Mouse (Mus musculus): ENCODE measurements around the gene Gabra5. TPM values are rescaled to one million over a fixed set of nuclear protein-coding genes. Genes with fewer than 3 reads are reported as not detected.

Gene Gabra5
- polyA plus RNA-seq (2012; rRNA removed; ENCODE audit: low replicate concordance): not detected in 2 replicates

DNA sequence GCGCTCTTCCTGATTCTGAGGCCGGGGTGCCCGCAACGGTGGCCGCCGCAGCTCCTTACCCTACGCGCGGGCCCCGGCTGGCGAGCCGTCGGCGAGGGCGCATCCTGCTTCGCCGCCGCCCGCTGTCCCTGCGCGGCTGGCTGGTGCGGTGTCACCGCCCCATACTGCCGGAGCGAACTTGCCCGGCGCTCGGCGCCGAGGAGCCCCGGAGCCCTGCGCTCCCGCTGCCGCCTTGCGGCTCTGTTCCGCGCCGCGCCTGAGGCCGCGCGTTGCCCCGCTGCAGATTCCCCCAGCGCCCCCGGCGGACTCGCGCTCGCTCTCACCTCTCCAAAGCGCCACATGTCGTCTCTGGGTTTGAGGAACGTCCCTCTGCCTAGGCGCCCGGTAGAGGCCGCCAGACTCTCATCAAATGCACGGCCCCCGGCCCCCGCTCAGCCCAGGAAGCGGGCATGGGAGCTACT is at the start of gene Gabra5:
Gabra5 (minus strand) TSS at position 379 of the 461 bp plus-strand sequence.

DNA sequence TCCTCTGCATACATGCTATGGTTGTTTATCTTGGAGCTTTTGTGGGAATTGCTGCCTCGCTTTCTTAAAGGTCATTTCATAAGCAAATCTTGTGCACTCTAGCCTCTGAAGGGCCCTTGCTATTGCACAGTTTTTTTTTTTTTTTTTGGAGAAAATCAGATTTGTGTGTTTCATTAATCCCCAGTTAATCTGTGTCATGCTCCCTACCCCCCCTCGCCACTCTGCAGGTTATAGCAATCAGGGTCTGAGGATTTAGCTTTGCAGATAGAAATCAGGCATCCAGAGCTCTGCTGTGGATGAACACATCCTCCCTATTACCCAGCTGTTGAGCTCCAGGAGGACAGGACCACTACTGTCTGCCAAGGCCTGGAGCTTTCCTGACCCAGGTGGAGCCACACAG is 90.5 kb downstream of the Gabra5 start, which contains the start of gene Gabrb3:
Gabrb3 (plus strand) TSS at position 301 of the 400 bp plus-strand sequence.

DNA sequence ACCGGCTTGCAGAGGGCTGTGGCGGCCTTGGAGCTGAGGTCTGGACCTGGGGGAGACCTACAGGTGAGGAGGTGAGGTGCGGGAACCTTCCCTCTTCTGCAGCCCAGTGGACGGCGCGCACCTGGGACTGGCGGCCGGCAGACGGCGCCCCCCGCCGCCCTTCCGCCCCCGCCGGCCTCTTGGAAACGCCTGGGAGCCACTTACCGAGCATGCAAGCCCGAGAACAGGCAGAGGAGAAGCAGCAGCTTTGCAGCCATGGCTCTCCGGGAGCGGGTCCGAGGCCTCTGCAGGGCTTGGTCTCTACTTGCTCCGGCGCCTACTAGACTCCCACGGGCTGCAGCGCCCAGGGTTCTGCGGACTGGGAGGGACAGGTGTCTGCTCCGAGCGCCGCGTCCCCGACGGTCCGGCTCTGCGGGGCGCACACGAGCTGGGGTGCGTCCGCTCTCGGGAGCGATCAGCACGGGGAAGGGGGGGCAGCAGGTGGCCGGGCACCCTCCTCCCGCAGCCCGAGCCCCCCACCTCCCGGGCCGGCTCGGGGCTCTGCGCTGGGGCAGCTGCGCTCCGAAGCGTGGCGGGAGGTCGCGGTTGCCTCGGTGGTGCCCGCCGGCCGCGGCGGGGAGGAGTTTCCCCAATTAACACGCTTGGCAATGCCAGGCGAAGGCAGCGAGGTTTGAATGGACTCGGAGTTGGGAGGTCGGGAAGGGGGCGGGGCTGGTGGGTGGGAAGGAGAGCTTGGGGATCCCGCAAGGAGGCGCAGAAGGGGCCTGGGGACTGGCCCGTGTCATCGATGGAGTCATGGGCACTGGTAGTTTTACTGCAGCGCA is 123.1 kb downstream of the Gabra5 start, which contains the start of gene Gabrg3:
Gabrg3 (minus strand) TSS at position 672 of the 824 bp plus-strand sequence.

Other genes starting within 250 kb of the Gabra5 start
- 0.14 and 0.30 TPM in 2 replicates for gene Gabrg3, start 122.9 kb downstream of the Gabra5 start, polyA plus RNA-seq (2012; rRNA removed; ENCODE audit: low replicate concordance)
- gene Gabrb3, start 90.4 kb downstream of the Gabra5 start, polyA plus RNA-seq (2012; rRNA removed; ENCODE audit: low replicate concordance): 0.03 and 0.41 TPM in 2 replicates

Data from subcutaneous adipose tissue, adult 2 months (tissue).